Mouse (Mus musculus) spleen, adult 2 months (tissue): ENCODE measurements around the gene Prkce.

Experiments
- CTCF ChIP-seq: fragments of 200-500 bp; IDR thresholded peaks from 2 replicates; pipeline ENCODE4 v1.5.1; 2011; ENCODE audit warnings: mild to moderate bottlenecking, inconsistent platforms; ENCODE audit not compliant: insufficient read depth, insufficient read length, insufficient replicate concordance; ENCODE audit errors: extremely low read depth
- POLR2A ChIP-seq: fragments of 200-500 bp; IDR thresholded peaks from 2 replicates; pipeline ENCODE4 v1.6.1; 2011; ENCODE audit warnings: low read depth, low read length, inconsistent platforms

- no peak for TF ChIP-seq CTCF
- TF ChIP-seq POLR2A: no peak
Observed at GRCm38 (mm10) chr17:86438763-86439162, 271.2 kb downstream of the Prkce start.
